Mouse (Mus musculus) forebrain, embryonic 12.5 days (tissue): ENCODE results near the gene 1500011B03Rik. TPM values are rescaled to one million over a fixed set of nuclear protein-coding genes. Genes with fewer than 3 reads are reported as not detected.
"Not testable (repeated sequence)": the region's sequence is repeated elsewhere in the genome, so short reads cannot be mapped to it uniquely, and the experiment has no call there.

Source experiments
- ATAC-seq: fragments of 200-750 bp; cut with Nextera tagmentation; 2 replicates; pipeline ENCODE4 v1.8.0; 2017; ENCODE audit warnings: moderate TSS enrichment; ENCODE audit not compliant: low FRiP score
- H3K27ac ChIP-seq: fragments of 300-500 bp; sonication (generic); 2 replicates; pipeline ENCODE4 v1.5.1; 2016; ENCODE audit warnings: mild to moderate bottlenecking
- H3K27me3 ChIP-seq: fragments of 300-500 bp; sonication (generic); 2 replicates; pipeline ENCODE4 v1.6.1; 2016; ENCODE audit warnings: mild to moderate bottlenecking
- H3K36me3 ChIP-seq: fragments of 300-500 bp; sonication (generic); replicated peaks from 2 replicates; pipeline ENCODE4 v1.6.1; 2016; ENCODE audit warnings: mild to moderate bottlenecking
- H3K4me1 ChIP-seq: fragments of 300-500 bp; sonication (generic); 2 replicates; pipeline ENCODE4 v1.6.1; 2016
- H3K4me2 ChIP-seq: fragments of 300-500 bp; sonication (generic); 2 replicates; pipeline ENCODE4 v1.6.1; 2016; ENCODE audit warnings: mild to moderate bottlenecking, moderate library complexity
- H3K4me3 ChIP-seq: fragments of 300-500 bp; sonication (generic); replicated peaks from 2 replicates; pipeline ENCODE4 v1.5.1; 2016; ENCODE audit warnings: mild to moderate bottlenecking
- H3K9ac ChIP-seq: fragments of 300-500 bp; sonication (generic); 2 replicates; pipeline ENCODE4 v1.6.1; 2016; ENCODE audit warnings: mild to moderate bottlenecking
- H3K9me3 ChIP-seq: fragments of 300-500 bp; sonication (generic); 2 replicates; pipeline ENCODE4 v1.6.1; 2016
- WGBS: fragments of 180-500 bp; shearing (Covaris S2); methylation state at CpG from one replicate; pipeline ENCODE4 v1.1.7; 2016; 5-methylcytosine and 5-hydroxymethylcytosine counted together
- polyA plus RNA-seq: library from polyadenylated mRNA; unstranded; fragments of >200 nt; fragmentation: Nextera tagmentation; extraction: Ambion mirVana; gene quantifications from 2 replicates; pipeline ENCODE4 v1.2.1, GENCODE M21; 2016

The 1500011B03Rik gene
- polyA plus RNA-seq: 160 and 163 TPM in 2 replicates

- Histone ChIP-seq H3K27ac (peak within 1 kb of the TSS; percentile 85), H3K9me3 (no peaks in the 10 kb centered on the region), H3K27me3 (no peaks in the 10 kb centered on the region), H3K4me2 (peak within 1 kb of the TSS; percentile 54), H3K4me1 (peaks cover 8% of the 10 kb centered on the region), H3K36me3 (peaks cover 8% of the 10 kb centered on the region; the same call in 1 of the 2 replicates), H3K4me3 (peak within 1 kb of the TSS; percentile 86), H3K9ac (peak within 1 kb of the TSS; percentile 86)
- WGBS: 8% methylated on average over 52 of the region's 53 CpGs
- peak; percentile 82 for ATAC-seq
These were observed at the start of gene 1500011B03Rik for GRCm38 (mm10) chr5:114822796-114823688. Gene 1500011B03Rik (minus strand): TSS chr5:114823468.

DNA sequence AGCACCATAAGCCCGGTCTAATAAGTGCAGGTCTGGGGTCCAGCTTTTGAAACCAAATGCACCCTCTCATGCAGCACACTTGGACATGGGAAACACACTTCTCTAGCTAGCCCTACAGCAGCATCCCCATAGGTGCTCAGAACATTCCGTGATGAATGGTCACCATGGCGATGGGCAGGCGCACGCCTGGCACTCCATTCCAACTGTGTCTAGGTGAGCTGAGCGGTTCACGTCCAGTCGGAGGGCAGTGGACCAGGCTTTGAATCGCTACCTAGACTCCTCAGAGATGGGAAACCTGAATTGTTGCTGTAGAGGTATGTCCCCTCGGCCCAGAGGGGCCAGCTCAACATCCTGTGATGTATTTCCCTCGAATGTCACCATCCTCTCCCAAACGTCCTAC lies 42.0 kb upstream of the 1500011B03Rik start:
- Histone ChIP-seq H3K4me3 (no peak overlapping the region), H3K4me1 (no peaks in the 10 kb centered on the region), H3K36me3 (no peaks in the 10 kb centered on the region), H3K27ac (no peak overlapping the region), H3K9me3 (peaks cover 8% of the 10 kb centered on the region), H3K9ac (no peak overlapping the region), H3K27me3 (peaks cover 4% of the 10 kb centered on the region; the same call in 1 of the 2 replicates), H3K4me2 (no peak overlapping the region)
- ATAC-seq: no peak
- WGBS: 89% methylated on average over 12 of the region's 12 CpGs

DNA sequence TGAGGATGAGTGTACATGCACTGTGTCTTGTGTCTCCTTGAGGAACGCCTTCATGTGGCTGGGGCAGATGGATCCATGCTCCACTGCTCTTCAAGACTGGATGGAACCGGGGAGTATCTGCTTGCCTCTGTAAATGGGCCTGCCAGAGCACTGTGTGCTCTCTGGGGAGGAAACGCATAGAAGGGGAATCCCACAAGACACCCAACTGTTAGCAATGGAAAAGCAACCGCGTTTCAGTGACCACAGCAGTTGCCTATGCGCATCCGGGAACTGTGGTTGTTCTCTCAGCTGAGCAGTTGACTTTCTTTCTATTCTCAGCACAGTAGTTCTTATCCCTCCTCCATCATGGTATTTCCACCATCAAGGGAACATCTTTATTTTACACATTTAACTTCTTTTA lies 41.5 kb upstream of the 1500011B03Rik start:
- Histone ChIP-seq H3K9me3 (peaks cover 8% of the 10 kb centered on the region), H3K4me2 (no peak overlapping the region), H3K27ac (no peak overlapping the region), H3K27me3 (peaks cover 7% of the 10 kb centered on the region; the same call in 1 of the 2 replicates), H3K4me3 (no peak overlapping the region), H3K4me1 (no peaks in the 10 kb centered on the region), H3K36me3 (no peaks in the 10 kb centered on the region), H3K9ac (no peak overlapping the region)
- no peak for ATAC-seq
- 85% methylated on average over 7 of the region's 7 CpGs for WGBS

DNA sequence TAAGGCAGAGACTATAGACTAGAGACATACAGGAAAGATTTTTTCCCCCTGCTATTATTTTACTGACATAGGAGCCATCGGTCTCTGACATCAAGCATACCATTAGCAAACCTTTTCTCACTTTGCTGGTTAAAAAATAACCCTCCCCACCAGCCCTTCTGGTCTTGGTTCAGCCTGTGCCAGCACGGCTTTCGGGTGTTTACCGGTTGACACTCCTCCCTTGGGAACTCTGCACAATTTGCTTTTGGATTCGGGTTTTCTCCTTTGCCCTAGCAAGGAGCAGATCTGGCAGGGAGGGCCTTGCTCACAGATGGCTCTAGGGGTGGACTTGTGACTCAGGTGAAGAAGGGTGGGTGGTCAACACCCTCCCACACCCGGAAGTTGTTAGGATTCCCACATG lies 38.5 kb upstream of the 1500011B03Rik start:
- Histone ChIP-seq H3K27ac (no peak overlapping the region), H3K9ac (no peak overlapping the region), H3K9me3 (no peaks in the 10 kb centered on the region), H3K4me2 (no peak overlapping the region), H3K36me3 (no peaks in the 10 kb centered on the region), H3K4me1 (peaks cover 5% of the 10 kb centered on the region; the same call in 1 of the 2 replicates), H3K27me3 (peaks cover 20% of the 10 kb centered on the region), H3K4me3 (no peak overlapping the region)
- 82% methylated on average over 6 of the region's 6 CpGs for WGBS
- ATAC-seq: no peak

DNA sequence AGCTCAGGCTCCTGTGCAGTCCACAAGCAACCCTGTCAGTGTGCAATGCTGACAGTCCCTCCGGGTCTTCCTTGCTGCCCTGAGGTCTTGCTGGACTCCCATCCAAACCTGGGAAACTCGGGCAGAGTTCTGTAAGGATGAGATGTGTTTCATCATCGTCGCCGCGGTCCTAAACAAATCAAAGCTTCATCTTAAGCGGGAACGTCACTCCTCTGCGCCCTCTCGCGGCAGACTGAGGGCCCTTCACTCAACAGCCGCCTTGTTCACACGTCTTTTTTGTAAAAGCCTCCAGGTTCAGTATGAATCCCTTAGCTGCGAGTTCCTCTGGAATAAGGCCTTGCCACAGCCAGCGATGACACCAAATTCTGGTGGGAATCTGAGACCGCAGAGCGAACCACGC lies 36.0 kb upstream of the 1500011B03Rik start:
- Histone ChIP-seq H3K4me1 (peaks cover 5% of the 10 kb centered on the region; the same call in 1 of the 2 replicates), H3K36me3 (no peaks in the 10 kb centered on the region), H3K9ac (peak overlapping the region; percentile 51), H3K9me3 (no peaks in the 10 kb centered on the region), H3K27me3 (peaks cover 20% of the 10 kb centered on the region), H3K4me2 (peak overlapping the region; percentile 60), H3K27ac (no peak overlapping the region), H3K4me3 (peak overlapping the region; percentile 32)
- 4% methylated on average over 18 of the region's 18 CpGs for WGBS
- no peak for ATAC-seq

DNA sequence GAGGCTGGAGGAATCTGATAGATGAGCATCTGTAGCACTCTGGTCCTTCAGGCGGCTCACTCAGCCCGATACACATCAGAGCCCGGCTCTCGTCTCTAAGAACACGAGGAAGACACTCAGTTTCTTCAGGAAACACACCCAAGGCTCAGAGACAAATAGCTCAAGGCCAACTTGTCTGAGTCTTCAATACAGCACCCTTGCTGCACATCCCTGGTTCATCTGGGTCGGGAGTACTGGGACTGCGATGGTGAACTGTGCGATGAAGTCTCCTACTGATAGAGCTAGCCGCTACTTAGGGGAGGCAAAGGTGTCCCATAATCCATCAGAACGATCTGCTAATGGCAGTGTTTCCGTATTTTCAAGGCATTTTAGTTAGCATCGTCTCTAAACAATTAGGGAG lies 35.3 kb upstream of the 1500011B03Rik start, which contains the start of gene Gm9936:
Gene Gm9936 (minus strand): TSS at position 101 of the 400 bp plus-strand sequence.
- H3K9me3 ChIP-seq: no peaks in the 10 kb centered on the region
- H3K4me3 ChIP-seq: peak within 1 kb of the TSS; percentile 32
- peaks cover 20% of the 10 kb centered on the region for H3K27me3 ChIP-seq
- peak within 1 kb of the TSS; percentile 60 for H3K4me2 ChIP-seq
- no peak for ATAC-seq
- WGBS: 87% methylated on average over 12 of the region's 12 CpGs
- H3K36me3 ChIP-seq: no peaks in the 10 kb centered on the region
- no peak within 1 kb of the TSS for H3K27ac ChIP-seq
- H3K9ac ChIP-seq: peak within 1 kb of the TSS; percentile 51
- peaks cover 5% of the 10 kb centered on the region; the same call in 1 of the 2 replicates for H3K4me1 ChIP-seq

GRCm38 (mm10) chr5:114853364-114853763 lies 30.1 kb upstream of the 1500011B03Rik start, which contains the start of gene 4930519G04Rik:
Gene 4930519G04Rik (plus strand): TSS chr5:114853664.
- H3K4me3 ChIP-seq, H3K27ac ChIP-seq, H3K36me3 ChIP-seq, H3K9me3 ChIP-seq, H3K4me2 ChIP-seq, H3K4me1 ChIP-seq, H3K9ac ChIP-seq, H3K27me3 ChIP-seq, ATAC-seq: not testable (repeated sequence)
- 80% methylated on average over 3 of the region's 5 CpGs for WGBS

- H3K36me3 ChIP-seq: no peaks in the 10 kb centered on the region
- H3K27ac ChIP-seq: no peak overlapping the region
- H3K4me2 ChIP-seq: no peak overlapping the region
- H3K4me1 ChIP-seq: no peaks in the 10 kb centered on the region
- H3K4me3 ChIP-seq: no peak overlapping the region
- WGBS: 86% methylated on average over 20 of the region's 20 CpGs
- no peaks in the 10 kb centered on the region for H3K9me3 ChIP-seq
- no peak overlapping the region for H3K9ac ChIP-seq
- no peaks in the 10 kb centered on the region; the same call in 1 of the 2 replicates for H3K27me3 ChIP-seq
- no peak for ATAC-seq
These were observed 28.4 kb upstream of the 1500011B03Rik start for GRCm38 (mm10) chr5:114851565-114852236.

DNA sequence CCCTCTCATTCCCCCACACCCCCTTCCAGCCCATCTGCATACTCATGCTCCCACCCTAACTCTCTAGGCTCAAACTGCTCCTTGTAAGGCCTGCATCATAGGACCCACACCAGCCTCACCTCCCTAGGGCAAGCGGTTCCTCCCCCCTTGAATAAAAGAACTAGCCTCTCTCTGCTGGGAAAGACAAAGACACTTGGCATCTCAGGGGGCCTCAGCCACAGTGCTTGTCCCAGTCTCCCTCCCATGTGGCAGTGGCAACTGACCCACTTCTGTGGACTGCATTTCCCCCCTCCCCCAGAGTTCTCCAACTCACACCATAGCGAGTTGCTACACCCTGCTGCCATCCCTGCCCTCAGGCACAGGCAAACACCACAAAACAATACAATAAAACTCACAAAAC lies 21.1 kb upstream of the 1500011B03Rik start:
- H3K4me3 ChIP-seq, H3K4me1 ChIP-seq, H3K9me3 ChIP-seq, H3K4me2 ChIP-seq, H3K27me3 ChIP-seq, H3K27ac ChIP-seq, H3K36me3 ChIP-seq, ATAC-seq, H3K9ac ChIP-seq: not testable (repeated sequence)
- WGBS: 62% methylated on average over 2 of the region's 2 CpGs

DNA sequence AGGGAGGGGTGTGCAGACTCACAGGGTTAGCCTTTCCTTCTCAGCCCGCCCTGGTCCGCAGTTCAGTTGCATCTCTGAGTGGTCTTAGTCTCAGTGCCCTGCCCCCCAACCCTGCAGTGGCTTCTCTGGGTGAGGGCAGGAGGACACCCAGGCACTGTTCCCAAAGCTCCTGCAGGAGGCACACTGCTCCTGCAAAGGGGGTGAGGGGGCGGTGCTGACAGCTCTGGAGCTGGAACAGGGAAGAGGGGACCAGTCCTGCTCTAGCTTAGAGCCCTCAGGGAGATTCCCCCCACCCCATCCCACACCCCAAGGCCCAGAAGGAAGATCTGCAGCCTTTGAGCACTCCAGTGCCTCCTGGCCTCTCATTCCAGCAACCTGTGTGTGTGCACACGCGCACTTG lies 19.4 kb upstream of the 1500011B03Rik start:
- no peak for ATAC-seq
- 61% methylated on average over 5 of the region's 5 CpGs for WGBS
- Histone ChIP-seq H3K27ac (no peak overlapping the region), H3K4me1 (peaks cover 5% of the 10 kb centered on the region), H3K36me3 (no peaks in the 10 kb centered on the region), H3K9me3 (no peaks in the 10 kb centered on the region), H3K4me2 (no peak overlapping the region), H3K9ac (no peak overlapping the region), H3K4me3 (no peak overlapping the region), H3K27me3 (no peaks in the 10 kb centered on the region)

DNA sequence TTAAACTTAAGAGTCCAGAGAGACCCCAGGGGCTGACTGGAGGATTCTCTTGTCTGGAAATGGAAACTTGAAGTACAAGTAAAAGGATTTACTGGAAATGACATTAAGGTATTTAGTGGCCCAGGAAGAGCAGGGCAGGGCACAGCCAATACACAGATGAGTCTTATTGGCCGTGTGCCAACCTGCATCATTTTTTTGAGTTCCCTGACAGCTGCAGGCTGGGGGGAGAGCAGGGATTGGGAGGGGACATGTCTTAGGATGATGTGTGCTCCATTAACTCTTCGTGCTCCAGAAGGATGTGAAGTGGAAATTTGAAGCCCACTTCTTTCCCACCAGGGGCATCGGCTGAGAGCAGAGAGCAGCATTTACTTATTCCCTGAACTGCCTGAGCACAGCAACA lies 18.9 kb upstream of the 1500011B03Rik start:
- H3K4me1 ChIP-seq, H3K27ac ChIP-seq, H3K9me3 ChIP-seq, ATAC-seq, H3K4me3 ChIP-seq, H3K36me3 ChIP-seq, H3K9ac ChIP-seq, H3K4me2 ChIP-seq, H3K27me3 ChIP-seq: not testable (repeated sequence)
- 62% methylated on average over 3 of the region's 3 CpGs for WGBS

GRCm38 (mm10) chr5:114840481-114840880 lies 17.2 kb upstream of the 1500011B03Rik start:
- not testable (repeated sequence) for ATAC-seq, H3K9me3 ChIP-seq, H3K4me1 ChIP-seq, H3K9ac ChIP-seq, H3K27ac ChIP-seq, H3K4me2 ChIP-seq, H3K27me3 ChIP-seq, H3K4me3 ChIP-seq, H3K36me3 ChIP-seq
- 81% methylated on average over 5 of the region's 5 CpGs for WGBS
